Mouse (Mus musculus): ENCODE results near the gene Stk26. TPM values are rescaled to one million over a fixed set of nuclear protein-coding genes. Genes with fewer than 3 reads are reported as not detected.

Gene Stk26
- polyA plus RNA-seq, 1 experiment from 2014 or later: 8.4 TPM

DNA sequence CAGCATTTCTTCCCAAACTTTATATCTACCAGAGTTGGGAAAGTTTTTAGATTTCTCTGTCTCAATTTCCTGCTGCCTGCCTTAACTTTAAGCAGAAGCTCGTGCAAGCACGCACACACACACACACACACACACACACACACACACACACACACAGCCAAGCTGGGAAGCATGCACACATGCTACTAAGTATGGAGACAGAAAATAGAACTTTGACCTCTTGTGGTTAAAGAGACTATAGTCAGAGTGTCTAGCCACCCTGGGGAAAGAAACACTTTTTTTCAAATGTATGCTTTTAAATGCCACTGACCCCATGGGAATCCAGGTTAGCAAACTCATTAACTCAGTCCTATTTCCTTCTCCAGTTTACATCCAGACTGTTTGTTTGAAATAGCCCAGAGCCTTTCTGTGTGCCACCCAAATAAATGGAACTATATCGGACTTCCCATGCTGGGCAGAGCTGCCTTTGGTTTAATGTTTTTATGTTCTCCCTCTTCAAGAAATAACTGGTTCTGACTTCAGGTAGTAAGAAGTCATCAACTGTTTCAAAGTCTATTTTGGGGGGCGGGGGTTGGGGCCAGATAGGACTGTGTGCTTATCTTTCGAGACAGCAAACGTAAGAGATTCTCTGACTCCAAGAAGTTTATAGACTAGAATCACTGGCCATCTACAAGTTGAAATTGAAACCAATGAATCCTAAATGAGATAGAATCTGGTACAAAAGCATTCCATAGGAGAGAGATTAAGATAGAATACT, 9.8 kb downstream of the Stk26 start:
- 65% methylated on average over 6 of the region's 6 CpGs for WGBS
- no peak overlapping the region for H3K27ac ChIP-seq
- H3K9me3 ChIP-seq: no peaks in the 10 kb centered on the region
- H3K4me3 ChIP-seq (replicated peaks): no peak overlapping the region
- no peaks in the 10 kb centered on the region for H3K4me1 ChIP-seq
- H3K36me3 ChIP-seq: no peaks in the 10 kb centered on the region
- no peak overlapping the region for H3K4me2 ChIP-seq
- H3K9ac ChIP-seq: no peak overlapping the region
- ATAC-seq (ENCODE audit: insufficient read depth, low FRiP score, low read depth): no peak; the same call in 1 of the 2 replicates
- no peaks in the 10 kb centered on the region for H3K27me3 ChIP-seq (replicated peaks)

DNA sequence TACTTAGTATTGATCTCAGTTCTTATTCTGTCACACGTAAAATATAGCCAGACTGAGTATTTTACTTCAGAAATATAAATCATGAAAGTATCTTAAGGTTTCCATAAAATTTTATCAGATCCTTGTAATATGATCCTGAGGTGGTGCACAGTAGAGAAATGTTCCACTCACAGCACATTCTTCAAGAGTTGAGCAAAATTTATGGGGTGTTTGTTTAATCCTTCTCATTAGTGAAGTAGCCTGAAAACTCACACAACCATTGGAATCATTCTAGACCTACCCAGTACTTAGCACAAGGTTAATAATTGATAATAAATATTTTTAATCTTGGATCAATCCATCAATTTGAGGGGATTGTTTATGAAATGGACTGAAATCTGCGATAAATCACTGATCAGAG, 22.9 kb downstream of the Stk26 start:
- Histone ChIP-seq H3K9me3 (no peaks in the 10 kb centered on the region), H3K27ac (no peak overlapping the region), H3K4me2 (no peak overlapping the region), H3K4me3 (replicated peaks) (no peak overlapping the region), H3K36me3 (no peaks in the 10 kb centered on the region), H3K27me3 (replicated peaks) (no peaks in the 10 kb centered on the region), H3K9ac (no peak overlapping the region), H3K4me1 (no peaks in the 10 kb centered on the region)
- no peak for ATAC-seq (ENCODE audit: insufficient read depth, low FRiP score, low read depth)
- WGBS: 56% methylated on average over 2 of the region's 2 CpGs

DNA sequence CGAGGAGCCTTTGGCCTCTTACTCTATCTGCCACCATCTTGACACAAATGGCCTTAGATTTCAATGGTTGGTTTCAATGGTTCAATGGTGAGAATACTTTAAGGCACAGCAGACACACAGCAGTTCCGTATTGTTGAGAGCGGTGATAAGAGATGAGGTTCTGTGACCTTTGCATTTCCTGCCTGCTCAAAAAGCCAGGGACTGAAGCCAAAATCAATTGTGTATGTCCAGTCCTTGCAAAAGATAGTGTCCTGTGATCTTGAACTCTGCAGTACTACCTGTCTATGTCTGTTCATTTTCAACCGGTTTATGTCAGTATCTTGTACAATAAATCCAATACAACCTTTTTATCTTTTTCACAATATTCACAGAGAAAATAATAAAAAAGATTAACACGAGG, 23.9 kb downstream of the Stk26 start:
- Histone ChIP-seq H3K36me3 (no peaks in the 10 kb centered on the region), H3K9me3 (no peaks in the 10 kb centered on the region), H3K9ac (no peak overlapping the region), H3K4me2 (no peak overlapping the region), H3K4me3 (replicated peaks) (no peak overlapping the region), H3K27me3 (replicated peaks) (no peaks in the 10 kb centered on the region), H3K4me1 (no peaks in the 10 kb centered on the region), H3K27ac (no peak overlapping the region)
- WGBS: 73% methylated on average over 5 of the region's 5 CpGs
- ATAC-seq (ENCODE audit: insufficient read depth, low FRiP score, low read depth): no peak

DNA sequence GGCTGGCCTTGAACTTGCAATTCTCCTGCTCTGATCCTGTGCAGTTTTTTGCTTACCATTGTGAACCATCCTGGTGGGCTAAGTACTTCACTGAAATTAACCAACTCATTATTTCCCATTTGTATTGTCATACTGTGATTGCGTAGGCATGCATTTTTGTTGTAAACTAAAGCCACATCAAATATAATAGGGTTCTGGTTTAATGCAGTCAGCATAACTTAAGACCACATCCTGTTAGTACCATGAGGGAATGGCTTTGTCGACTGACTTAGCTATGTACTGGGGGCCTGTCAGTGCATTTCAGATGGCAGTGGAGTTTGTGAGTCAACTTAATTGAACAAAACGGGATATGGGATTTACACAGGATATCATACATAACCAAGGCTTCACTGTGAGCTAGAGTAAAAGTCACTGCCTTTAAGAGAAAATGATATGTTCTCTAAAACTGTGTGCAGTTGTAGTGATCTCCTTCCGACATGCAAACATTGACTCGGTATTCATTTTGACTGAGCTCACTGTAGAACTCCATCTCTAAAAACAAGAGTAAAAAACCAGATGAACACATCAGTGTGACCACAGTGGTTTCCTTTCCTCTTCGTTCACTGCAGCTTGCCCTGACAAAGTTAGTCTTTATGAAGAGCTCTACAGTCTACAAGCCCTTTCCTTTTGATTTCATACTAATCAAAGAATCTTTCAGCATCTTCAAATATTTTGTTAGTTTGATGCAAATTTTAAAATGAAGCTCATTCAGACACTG, 33.6 kb downstream of the Stk26 start:
- no peak overlapping the region for H3K4me3 ChIP-seq (replicated peaks)
- no peaks in the 10 kb centered on the region for H3K9me3 ChIP-seq
- H3K9ac ChIP-seq: no peak overlapping the region
- no peaks in the 10 kb centered on the region for H3K4me1 ChIP-seq
- H3K27me3 ChIP-seq (replicated peaks): no peaks in the 10 kb centered on the region
- H3K27ac ChIP-seq: no peak overlapping the region
- 80% methylated on average over 6 of the region's 6 CpGs for WGBS
- ATAC-seq (ENCODE audit: insufficient read depth, low FRiP score, low read depth): no peak
- H3K4me2 ChIP-seq: no peak overlapping the region
- no peaks in the 10 kb centered on the region for H3K36me3 ChIP-seq

DNA sequence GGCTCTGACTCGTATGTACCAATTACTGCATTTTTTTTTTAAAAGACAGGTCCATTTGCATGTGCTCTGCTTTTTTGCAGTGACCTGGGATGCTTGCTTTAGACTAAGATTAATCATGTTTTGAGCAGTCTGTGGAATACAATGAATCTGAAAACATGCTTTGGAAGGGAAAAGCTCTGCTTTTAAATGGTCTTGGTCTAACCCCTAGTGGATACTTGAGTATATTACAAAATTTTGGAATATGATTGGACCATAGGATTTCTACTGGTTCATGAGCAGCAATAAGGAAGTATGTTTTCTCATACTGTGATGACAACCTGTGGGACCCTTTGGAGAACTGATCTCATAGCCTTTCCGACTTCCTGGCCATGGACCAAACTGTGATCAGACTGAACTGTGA, 47.2 kb downstream of the Stk26 start:
- Histone ChIP-seq H3K9me3 (no peaks in the 10 kb centered on the region), H3K27me3 (replicated peaks) (no peaks in the 10 kb centered on the region), H3K36me3 (no peaks in the 10 kb centered on the region), H3K4me3 (replicated peaks) (no peak overlapping the region), H3K4me2 (no peak overlapping the region), H3K27ac (no peak overlapping the region), H3K9ac (no peak overlapping the region), H3K4me1 (no peaks in the 10 kb centered on the region)
- no peak for ATAC-seq (ENCODE audit: insufficient read depth, low FRiP score, low read depth)
- WGBS: 66% methylated on average over 2 of the region's 2 CpGs

DNA sequence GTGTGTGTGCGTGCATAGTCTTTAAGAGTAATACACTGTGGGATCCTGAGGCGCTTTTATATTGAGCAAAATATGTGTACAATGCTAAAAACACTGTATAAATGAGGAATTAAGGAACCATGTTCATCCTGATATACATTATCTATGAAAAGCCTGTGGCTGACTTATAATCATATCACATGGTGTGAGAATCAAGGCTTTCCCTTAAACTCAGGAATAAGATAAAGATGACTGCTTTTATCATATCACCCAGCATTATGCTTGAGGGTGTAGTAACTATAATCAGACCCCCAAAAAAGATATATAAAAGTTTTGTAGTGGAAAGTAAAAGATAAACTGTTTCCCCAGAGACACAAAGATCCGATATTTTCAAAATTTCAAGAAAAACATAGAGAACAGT, 62.6 kb downstream of the Stk26 start:
- no peaks in the 10 kb centered on the region for H3K36me3 ChIP-seq
- 80% methylated on average over 3 of the region's 3 CpGs for WGBS
- ATAC-seq (ENCODE audit: insufficient read depth, low FRiP score, low read depth): no peak
- H3K4me1 ChIP-seq: no peaks in the 10 kb centered on the region
- H3K4me2 ChIP-seq: no peak overlapping the region
- H3K9ac ChIP-seq: no peak overlapping the region
- H3K4me3 ChIP-seq (replicated peaks): no peak overlapping the region
- H3K27ac ChIP-seq: no peak overlapping the region
- H3K27me3 ChIP-seq (replicated peaks): no peaks in the 10 kb centered on the region
- H3K9me3 ChIP-seq: no peaks in the 10 kb centered on the region

DNA sequence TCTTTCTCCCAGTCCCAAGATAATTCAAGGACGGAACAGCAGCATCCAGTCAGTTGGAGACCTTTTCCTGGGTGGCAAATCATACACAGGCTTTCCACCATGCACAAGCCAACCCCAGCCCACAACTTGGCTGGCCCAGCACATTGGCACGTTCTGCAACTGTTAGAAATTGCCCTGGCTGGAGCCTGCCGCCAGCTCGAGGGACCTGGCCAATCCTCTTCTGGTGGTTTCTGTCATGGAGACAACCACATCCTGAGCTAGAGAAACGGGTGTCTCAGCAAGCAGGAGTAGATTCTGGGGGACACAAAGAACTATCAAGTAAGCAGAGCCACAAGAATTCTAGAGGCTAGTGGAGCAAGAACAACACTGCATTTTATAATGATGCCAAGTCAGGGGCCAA, 69.1 kb downstream of the Stk26 start:
- no peak overlapping the region for H3K4me2 ChIP-seq

DNA sequence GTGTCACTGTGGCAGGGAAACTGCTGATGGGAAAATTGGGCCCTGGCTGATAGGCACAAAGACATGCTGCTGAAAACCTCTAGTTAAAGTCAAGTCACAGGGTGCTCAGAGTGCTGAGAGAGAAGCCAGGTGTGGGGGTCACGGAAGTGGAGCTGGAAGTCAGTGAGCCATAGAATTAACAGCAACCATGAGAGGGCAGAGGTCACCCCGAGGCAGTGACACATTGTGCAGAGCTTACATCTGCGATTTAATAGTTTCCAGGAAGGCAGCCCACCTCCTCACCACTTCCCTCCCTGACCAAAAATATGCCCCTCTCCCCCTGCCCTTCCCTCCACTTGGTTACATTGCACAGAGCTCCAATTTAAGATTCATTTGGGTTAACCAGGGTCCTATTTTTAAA, 76.5 kb downstream of the Stk26 start:
- Histone ChIP-seq H3K27ac (no peak overlapping the region), H3K36me3 (no peaks in the 10 kb centered on the region), H3K4me1 (no peaks in the 10 kb centered on the region), H3K4me3 (replicated peaks) (no peak overlapping the region), H3K9ac (no peak overlapping the region), H3K27me3 (replicated peaks) (no peaks in the 10 kb centered on the region), H3K4me2 (no peak overlapping the region), H3K9me3 (no peaks in the 10 kb centered on the region)
- no peak for ATAC-seq (ENCODE audit: insufficient read depth, low FRiP score, low read depth)
- WGBS: 52% methylated on average over 3 of the region's 3 CpGs

More for the DNA sequence above, 69.1 kb downstream of the Stk26 start:
- no peaks in the 10 kb centered on the region for H3K27me3 ChIP-seq (replicated peaks)
- H3K36me3 ChIP-seq: no peaks in the 10 kb centered on the region
- H3K27ac ChIP-seq: no peak overlapping the region
- H3K9ac ChIP-seq: no peak overlapping the region
- H3K9me3 ChIP-seq: no peaks in the 10 kb centered on the region
- no peak overlapping the region for H3K4me3 ChIP-seq (replicated peaks)
- 86% methylated on average over 5 of the region's 5 CpGs for WGBS
- H3K4me1 ChIP-seq: no peaks in the 10 kb centered on the region
- ATAC-seq (ENCODE audit: insufficient read depth, low FRiP score, low read depth): no peak

DNA sequence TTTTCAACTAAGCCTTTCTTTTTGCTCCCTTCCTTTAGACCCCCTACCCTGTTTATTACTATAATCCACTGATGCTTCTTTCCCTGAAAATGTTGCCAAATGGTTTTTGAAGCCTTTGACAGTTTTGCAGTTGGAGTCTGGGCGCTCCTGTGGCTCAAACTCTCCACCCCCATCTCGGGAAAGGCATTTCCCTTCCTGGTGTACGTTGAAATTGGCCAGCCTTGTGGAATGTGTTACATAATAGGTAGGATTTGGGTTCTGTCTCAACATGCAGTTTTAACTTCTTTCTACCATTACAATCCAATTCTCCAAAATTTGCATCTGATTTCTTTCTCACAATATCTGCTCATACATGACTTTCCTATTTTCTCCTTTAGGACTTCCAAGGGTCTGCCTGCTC, 77.9 kb downstream of the Stk26 start:
- no peaks in the 10 kb centered on the region for H3K4me1 ChIP-seq
- H3K27ac ChIP-seq: no peak overlapping the region
- ATAC-seq (ENCODE audit: insufficient read depth, low FRiP score, low read depth): no peak
- no peaks in the 10 kb centered on the region for H3K9me3 ChIP-seq
- no peaks in the 10 kb centered on the region for H3K27me3 ChIP-seq (replicated peaks)
- no peak overlapping the region for H3K4me3 ChIP-seq (replicated peaks)
- 31% methylated on average over 3 of the region's 3 CpGs for WGBS
- no peaks in the 10 kb centered on the region for H3K36me3 ChIP-seq
- no peak overlapping the region for H3K9ac ChIP-seq
- no peak overlapping the region for H3K4me2 ChIP-seq

DNA sequence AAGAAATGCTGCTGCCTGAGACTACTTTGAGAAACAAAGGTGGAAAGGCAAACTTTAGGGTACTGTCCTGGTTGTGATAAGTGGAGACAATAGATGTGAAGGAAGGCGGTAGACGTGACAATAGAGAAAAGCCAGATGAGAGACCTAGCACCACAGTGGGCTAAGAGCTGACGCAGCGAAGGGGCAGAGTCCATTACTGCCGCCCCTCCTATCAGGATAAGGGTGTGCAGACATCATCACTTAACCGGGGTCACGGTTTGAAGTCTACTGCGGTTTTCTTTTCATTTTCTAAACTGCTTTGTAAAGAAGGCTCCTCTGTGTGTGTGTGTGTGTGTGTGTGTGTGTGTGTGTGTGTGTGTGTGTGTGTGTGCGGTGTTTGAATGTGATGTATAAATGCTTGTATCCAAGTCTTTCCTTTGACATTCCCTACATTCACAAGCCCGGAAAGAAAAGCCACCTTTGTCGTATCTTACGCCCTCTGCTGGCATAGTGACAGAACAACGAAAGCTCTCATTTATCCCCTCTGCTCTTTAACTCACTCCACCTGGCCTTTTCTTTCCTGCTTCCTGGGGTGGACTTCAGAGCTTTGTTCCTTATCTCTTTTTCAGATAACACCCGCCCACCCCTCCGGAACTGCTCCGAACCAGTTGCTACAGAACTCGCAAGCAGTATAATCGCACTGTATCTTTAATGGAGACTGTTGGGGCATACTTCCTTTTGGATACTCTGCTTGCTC, 84.0 kb downstream of the Stk26 start:
- H3K9me3 ChIP-seq: no peaks in the 10 kb centered on the region
- no peak overlapping the region for H3K27ac ChIP-seq
- 42% methylated on average over 18 of the region's 18 CpGs for WGBS
- H3K4me2 ChIP-seq: no peak overlapping the region
- no peaks in the 10 kb centered on the region for H3K27me3 ChIP-seq (replicated peaks)
- no peak overlapping the region for H3K4me3 ChIP-seq (replicated peaks)
- no peak for ATAC-seq (ENCODE audit: insufficient read depth, low FRiP score, low read depth)
- H3K36me3 ChIP-seq: no peaks in the 10 kb centered on the region
- no peak overlapping the region for H3K9ac ChIP-seq
- H3K4me1 ChIP-seq: no peaks in the 10 kb centered on the region

DNA sequence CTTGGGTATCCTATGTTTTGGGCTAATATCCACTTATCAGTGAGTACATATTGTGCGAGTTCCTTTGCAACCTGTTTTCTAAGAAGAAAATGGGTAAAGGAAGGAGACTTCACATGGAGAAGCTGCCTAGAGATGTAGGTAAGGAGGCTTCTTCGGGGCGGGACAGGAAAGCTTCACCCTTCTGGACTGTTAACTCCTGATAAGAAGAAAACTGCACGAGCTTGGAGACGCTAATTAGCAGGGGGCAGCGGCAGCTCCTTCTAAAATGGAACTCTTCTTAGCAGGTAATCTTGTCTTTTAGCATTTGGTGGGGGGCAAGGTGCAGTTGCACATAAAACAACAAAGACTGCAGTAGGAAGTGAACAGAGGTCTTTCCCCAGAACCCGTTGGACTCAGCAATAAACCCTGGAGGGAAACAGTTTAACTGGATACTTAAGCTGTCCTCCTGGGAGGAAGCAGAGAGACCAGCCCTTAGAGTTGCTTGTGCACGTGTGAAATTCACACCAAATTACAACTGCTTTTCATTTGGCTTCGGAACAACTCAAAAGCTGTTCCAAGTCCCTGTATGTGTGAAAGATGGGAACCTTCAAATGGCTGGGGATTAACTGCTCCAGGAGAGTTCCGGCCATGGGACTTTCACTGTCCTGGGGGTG, 86.2 kb downstream of the Stk26 start:
- H3K9ac ChIP-seq: no peak overlapping the region
- no peaks in the 10 kb centered on the region for H3K36me3 ChIP-seq
- H3K4me2 ChIP-seq: no peak overlapping the region
- ATAC-seq (ENCODE audit: insufficient read depth, low FRiP score, low read depth): no peak
- no peak overlapping the region for H3K27ac ChIP-seq
- H3K9me3 ChIP-seq: no peaks in the 10 kb centered on the region
- 66% methylated on average over 10 of the region's 10 CpGs for WGBS
- H3K4me1 ChIP-seq: no peaks in the 10 kb centered on the region
- no peaks in the 10 kb centered on the region for H3K27me3 ChIP-seq (replicated peaks)
- H3K4me3 ChIP-seq (replicated peaks): no peak overlapping the region

DNA sequence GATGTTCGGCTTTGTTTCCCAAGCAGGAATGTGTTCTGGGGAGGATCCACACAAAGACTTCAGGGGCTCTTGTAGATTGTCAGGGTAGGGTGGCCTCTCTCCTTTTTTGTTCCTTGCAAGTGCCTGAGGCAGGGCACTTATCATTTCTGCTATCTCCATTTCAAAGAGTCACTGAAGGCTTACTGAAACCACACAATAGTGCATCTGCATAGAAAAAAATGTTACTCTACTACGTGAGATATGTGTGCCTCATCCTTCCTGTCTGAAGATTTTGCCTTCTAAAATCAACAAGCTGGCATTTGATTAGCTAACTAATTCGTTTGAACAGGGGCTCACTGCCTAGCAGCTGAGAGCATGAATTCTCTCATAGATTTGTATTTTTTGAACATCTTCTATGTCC, 89.5 kb downstream of the Stk26 start:
- Histone ChIP-seq H3K27ac (no peak overlapping the region), H3K4me3 (replicated peaks) (no peak overlapping the region), H3K4me1 (no peaks in the 10 kb centered on the region), H3K27me3 (replicated peaks) (no peaks in the 10 kb centered on the region), H3K4me2 (no peak overlapping the region), H3K9ac (no peak overlapping the region), H3K36me3 (no peaks in the 10 kb centered on the region), H3K9me3 (no peaks in the 10 kb centered on the region)
- WGBS: 47% methylated on average over 3 of the region's 3 CpGs
- no peak for ATAC-seq (ENCODE audit: insufficient read depth, low FRiP score, low read depth)
